Mouse (Mus musculus) gastrocnemius, adult 2 months (tissue): ENCODE results near the gene Aqp1. TPM values are rescaled to one million over a fixed set of nuclear protein-coding genes. Genes with fewer than 3 reads are reported as not detected.

Experiments
- DNase-seq: peaks from one replicate; pipeline ENCODE4 v3.0.0; 2022
- H3K27ac ChIP-seq: fragments of 200-600 bp; 2 replicates; pipeline ENCODE4 v1.8.1; 2022; ENCODE audit warnings: mild to moderate bottlenecking
- H3K4me3 ChIP-seq: fragments of 200-600 bp; 2 replicates; pipeline ENCODE4 v1.8.1; 2022; ENCODE audit warnings: mild to moderate bottlenecking, moderate library complexity
- CTCF ChIP-seq: fragments of 200-600 bp; IDR thresholded peaks from 2 replicates; pipeline ENCODE4 v1.8.1; 2022; ENCODE audit warnings: antibody characterized with exemption, mild to moderate bottlenecking, moderate library complexity
- intact Hi-C: fragments of 180-260 bp; cut with DNase I; formaldehyde crosslinking; loops from one replicate; pipeline ENCODE4 v1.15.1; 2025
- total RNA-seq, 2 experiments: library from RNA; stranded (reverse); gene quantifications; 2 replicates each; pipeline ENCODE4 v1.2.3; 2021

Gene Aqp1
- total RNA-seq, 2 experiments from 2014 or later: 251 to 256 TPM

DNA sequence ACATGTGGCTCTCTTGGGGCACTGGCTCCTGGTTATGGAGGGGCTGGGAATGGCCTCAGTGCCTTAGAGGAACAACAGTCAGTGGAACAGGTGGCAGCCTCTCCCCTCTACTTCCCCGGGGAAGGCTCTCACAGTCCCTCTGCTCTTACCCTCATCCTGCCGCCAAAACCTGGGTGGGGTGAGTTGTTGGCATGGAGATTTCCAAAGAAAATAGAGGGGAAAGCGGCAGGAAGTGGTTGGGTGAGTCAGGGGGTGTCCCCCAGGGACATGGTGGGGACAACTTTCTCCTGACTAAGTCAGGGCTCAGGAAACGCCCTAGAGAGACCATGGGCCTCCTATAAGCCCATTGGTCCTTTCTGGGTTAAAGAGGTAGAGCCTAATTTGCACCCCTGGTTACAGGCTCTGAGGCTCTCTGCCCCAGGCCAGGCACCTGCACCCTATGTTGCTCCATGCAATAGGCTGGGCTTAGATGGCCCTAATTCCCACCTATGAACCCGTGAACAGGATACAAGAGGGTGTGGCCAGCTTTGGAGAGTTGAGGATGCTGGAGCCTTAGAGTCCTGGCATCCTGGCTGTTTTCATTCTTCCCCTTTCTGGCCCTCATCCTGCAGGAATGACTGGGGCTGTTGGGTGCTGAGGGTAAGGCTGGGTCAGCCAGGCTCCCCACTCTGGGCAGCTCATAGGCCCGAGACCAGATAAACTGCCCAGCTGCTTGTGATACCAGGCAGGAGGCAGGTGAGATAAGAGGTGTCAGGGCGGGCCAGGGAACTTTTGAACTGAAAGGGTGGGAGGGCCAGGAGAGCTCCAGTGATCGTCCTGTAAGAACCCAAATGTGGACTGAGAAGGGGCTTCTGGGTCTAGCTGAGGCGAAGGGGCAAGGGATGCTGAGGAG, 2.9 kb downstream of the Aqp1 start:
- Histone ChIP-seq H3K27ac (peak overlapping the region; percentile 87), H3K4me3 (peak overlapping the region; percentile 70)
- no peak for TF ChIP-seq CTCF
- DNase-seq: peak; percentile 21
- intact Hi-C loops: no loop called here

- H3K27ac ChIP-seq: peak overlapping the region; percentile 87
- intact Hi-C loops: no loop called here
- H3K4me3 ChIP-seq: peak overlapping the region; percentile 70
- no peak for TF ChIP-seq CTCF
- peak; percentile 17 for DNase-seq
Measured at GRCm38 (mm10) chr6:55341688-55342087, 5.5 kb downstream of the Aqp1 start.

DNA sequence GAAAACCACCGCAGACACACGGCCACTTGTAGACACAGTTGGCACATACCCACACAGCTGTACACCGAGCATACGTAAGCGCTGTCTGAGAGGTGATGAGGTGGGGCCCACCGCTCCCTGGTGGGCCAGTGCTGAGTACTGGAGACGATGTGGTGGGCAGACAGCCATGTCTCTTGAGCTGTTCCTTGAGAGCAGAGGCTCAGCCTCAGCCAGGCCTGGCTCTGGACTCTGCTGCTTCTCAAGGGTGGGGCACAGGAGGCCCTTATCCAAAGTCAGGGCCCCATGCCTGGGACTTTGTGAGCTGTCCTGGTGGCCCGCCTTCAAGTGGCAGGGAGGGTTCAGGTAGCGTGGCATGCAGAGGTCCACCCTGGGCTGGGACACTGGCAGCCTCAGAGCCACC, 6.1 kb downstream of the Aqp1 start:
- H3K4me3 ChIP-seq: peak overlapping the region; percentile 70
- intact Hi-C loops: no loop called here
- no peak for TF ChIP-seq CTCF
- peak overlapping the region; percentile 87 for H3K27ac ChIP-seq
- peak; percentile 65 for DNase-seq

- intact Hi-C loops: no loop called here
- H3K4me3 ChIP-seq: peak overlapping the region; percentile 70
- TF ChIP-seq CTCF: no peak
- H3K27ac ChIP-seq: peak overlapping the region; percentile 87
- peak; percentile 17 for DNase-seq
Measured at GRCm38 (mm10) chr6:55343446-55343845, 7.2 kb downstream of the Aqp1 start.

GRCm38 (mm10) chr6:55344291-55345016, 8.2 kb downstream of the Aqp1 start:
- peak; percentile 19 for DNase-seq
- no peak for TF ChIP-seq CTCF
- intact Hi-C loops: no loop called here
- H3K4me3 ChIP-seq: peak overlapping the region; percentile 70
- H3K27ac ChIP-seq: peak overlapping the region; percentile 87

DNA sequence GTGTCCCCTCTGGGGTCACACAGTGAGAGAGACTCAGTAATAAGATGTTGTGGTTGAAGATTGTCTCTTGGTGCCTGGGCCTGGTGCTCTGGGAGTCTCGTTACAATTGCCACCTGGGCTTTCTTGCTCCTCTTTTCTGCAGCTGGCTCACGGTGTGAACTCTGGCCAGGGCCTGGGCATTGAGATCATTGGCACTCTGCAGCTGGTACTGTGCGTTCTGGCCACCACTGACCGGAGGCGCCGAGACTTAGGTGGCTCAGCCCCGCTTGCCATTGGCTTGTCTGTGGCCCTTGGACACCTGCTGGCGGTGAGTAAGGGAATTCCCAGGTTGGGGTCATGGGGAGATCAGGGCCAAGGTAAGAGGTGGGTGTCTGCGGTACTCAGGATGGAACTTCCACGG, 9.0 kb downstream of the Aqp1 start:
- no peak for TF ChIP-seq CTCF
- peak; percentile 36 for DNase-seq
- intact Hi-C loops: no loop called here
- H3K4me3 ChIP-seq: peak overlapping the region; percentile 70
- peak overlapping the region; percentile 87 for H3K27ac ChIP-seq

GRCm38 (mm10) chr6:55346491-55346890, 10.3 kb downstream of the Aqp1 start:
- intact Hi-C loops: no loop called here
- no peak for DNase-seq
- Histone ChIP-seq H3K4me3 (no peak overlapping the region), H3K27ac (no peak overlapping the region)
- TF ChIP-seq CTCF: no peak

- TF ChIP-seq CTCF: no peak
- intact Hi-C loops: no loop called here
- H3K4me3 ChIP-seq: no peak overlapping the region
- H3K27ac ChIP-seq: no peak overlapping the region
- no peak for DNase-seq
Measured at GRCm38 (mm10) chr6:55347711-55348571, 11.7 kb downstream of the Aqp1 start.

GRCm38 (mm10) chr6:55349231-55349630, 13.0 kb downstream of the Aqp1 start:
- DNase-seq: no peak
- no peak for TF ChIP-seq CTCF
- Histone ChIP-seq H3K27ac (no peak overlapping the region), H3K4me3 (no peak overlapping the region)
- intact Hi-C loops: no loop called here

DNA sequence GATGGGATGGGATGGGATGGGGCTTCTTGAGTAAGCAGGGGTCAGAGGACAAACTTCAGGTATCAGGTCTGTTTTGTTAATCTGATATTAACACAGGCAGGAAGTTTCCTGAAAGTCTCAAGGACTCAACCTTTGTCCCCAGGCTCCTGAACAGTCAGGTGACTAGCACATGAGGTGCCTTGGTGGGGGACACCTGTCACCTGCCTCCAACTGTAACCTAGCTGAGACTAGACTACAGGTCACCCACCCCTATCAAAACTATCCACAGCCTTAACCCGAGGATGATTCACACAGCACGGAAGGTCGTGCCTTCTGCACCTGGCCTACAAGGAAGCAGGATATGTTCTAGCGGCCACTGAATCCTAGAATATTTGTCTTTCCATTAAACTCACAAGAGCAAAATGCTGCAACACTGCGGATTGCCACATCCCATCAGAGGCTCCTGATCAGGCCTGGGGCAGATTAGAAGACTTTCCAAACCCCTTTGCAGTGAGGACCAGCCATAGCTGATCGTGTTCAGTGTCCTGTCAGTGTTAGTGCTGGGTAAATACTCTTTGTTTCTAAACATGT, 14.2 kb downstream of the Aqp1 start:
- H3K27ac ChIP-seq: no peak overlapping the region
- TF ChIP-seq CTCF: no peak
- no peak for DNase-seq
- no peak overlapping the region for H3K4me3 ChIP-seq
- intact Hi-C loops: no loop called here

GRCm38 (mm10) chr6:55351712-55352111, 15.5 kb downstream of the Aqp1 start:
- no peak for DNase-seq
- no peak for TF ChIP-seq CTCF
- intact Hi-C loops: no loop called here
- no peak overlapping the region for H3K27ac ChIP-seq
- no peak overlapping the region for H3K4me3 ChIP-seq
